Mouse (Mus musculus) lung, postnatal 0 days (tissue): ENCODE data around the gene Gm10577. TPM values are rescaled to one million over a fixed set of nuclear protein-coding genes. Genes with fewer than 3 reads are reported as not detected.
A peak's percentile ranks its signal among the peaks of the same experiment; 100 is the strongest.

Experiments
- ATAC-seq: fragments of 200-750 bp; cut with Nextera tagmentation; 2 replicates; pipeline ENCODE4 v1.8.0; 2017; ENCODE audit warnings: moderate library complexity
- DNase-seq: peaks from one replicate; pipeline ENCODE4 v3.0.0-alpha.2; 2016; ENCODE audit warnings: low spot score
- H3K27ac ChIP-seq: fragments of 300-500 bp; sonication (generic); 2 replicates; pipeline ENCODE4 v1.5.1; 2014; ENCODE audit warnings: antibody characterized with exemption, mild to moderate bottlenecking, low read length, mixed read lengths
- H3K27me3 ChIP-seq: fragments of 300-500 bp; sonication (generic); replicated peaks from 2 replicates; pipeline ENCODE4 v1.6.1; 2014; ENCODE audit warnings: low read length, mixed read lengths; ENCODE audit not compliant: insufficient read depth
- H3K36me3 ChIP-seq: fragments of 300-500 bp; sonication (generic); 2 replicates; pipeline ENCODE4 v1.6.1; 2014; ENCODE audit warnings: low read length, mixed read lengths; ENCODE audit not compliant: insufficient read depth
- H3K4me1 ChIP-seq: fragments of 300-500 bp; sonication (generic); 2 replicates; pipeline ENCODE4 v1.6.1; 2014; ENCODE audit warnings: antibody characterized with exemption, low read depth, low read length, mixed read lengths; ENCODE audit not compliant: insufficient read depth
- H3K4me2 ChIP-seq: fragments of 300-500 bp; sonication (generic); replicated peaks from 2 replicates; pipeline ENCODE4 v1.6.1; 2014; ENCODE audit warnings: low read depth, mild to moderate bottlenecking, low read length, moderate library complexity, mixed read lengths
- H3K4me3 ChIP-seq: fragments of 300-500 bp; sonication (generic); 2 replicates; pipeline ENCODE4 v1.5.1; 2014; ENCODE audit warnings: low read depth, low read length
- H3K9ac ChIP-seq: fragments of 300-500 bp; sonication (generic); replicated peaks from 2 replicates; pipeline ENCODE4 v1.6.1; 2014; ENCODE audit warnings: low read depth, mild to moderate bottlenecking
- H3K9me3 ChIP-seq: fragments of 300-500 bp; sonication (generic); 2 replicates; pipeline ENCODE4 v1.6.1; 2016; ENCODE audit warnings: low read length, mixed read lengths
- CTCF ChIP-seq: IDR thresholded peaks from 2 replicates; pipeline ENCODE4 v1.5.1; 2016; ENCODE audit warnings: antibody characterized with exemption, mild to moderate bottlenecking
- EP300 ChIP-seq: IDR thresholded peaks from 2 replicates; pipeline ENCODE4 v1.6.1; 2016; ENCODE audit warnings: antibody characterized with exemption, mild to moderate bottlenecking, control low read depth
- WGBS: fragments of 180-500 bp; shearing (Covaris S2); extraction: QIAGEN DNeasy Blood & Tissue Kit; methylation state at CpG from one replicate; pipeline ENCODE4 v1.1.7; 2014; 5-methylcytosine and 5-hydroxymethylcytosine counted together
- polyA plus RNA-seq: library from polyadenylated mRNA; unstranded; fragments of >200 nt; fragmentation: Nextera tagmentation; extraction: Ambion mirVana; gene quantifications from 2 replicates; pipeline ENCODE4 v1.2.1, GENCODE M21; 2015

Gene Gm10577
- polyA plus RNA-seq, 1 experiment from 2014 or later = not detected

- peaks cover 4% of the 10 kb centered on the region; the same call in 1 of the 2 replicates for H3K36me3 ChIP-seq
- H3K4me3 ChIP-seq = no peak overlapping the region
- no peaks in the 10 kb centered on the region for H3K9me3 ChIP-seq
- no peak for ATAC-seq
- no peak for DNase-seq
- WGBS = 92% methylated on average over 3 of the region's 3 CpGs
- no peaks in the 10 kb centered on the region for H3K27me3 ChIP-seq
- H3K9ac ChIP-seq = no peak overlapping the region
- H3K4me1 ChIP-seq = no peaks in the 10 kb centered on the region
- no peak for TF ChIP-seq EP300
- no peak for TF ChIP-seq CTCF
- H3K27ac ChIP-seq = no peak overlapping the region
- no peak overlapping the region for H3K4me2 ChIP-seq
These were observed 19.9 kb downstream of the Gm10577 start for GRCm38 (mm10) chr4:101000622-101001021.

DNA sequence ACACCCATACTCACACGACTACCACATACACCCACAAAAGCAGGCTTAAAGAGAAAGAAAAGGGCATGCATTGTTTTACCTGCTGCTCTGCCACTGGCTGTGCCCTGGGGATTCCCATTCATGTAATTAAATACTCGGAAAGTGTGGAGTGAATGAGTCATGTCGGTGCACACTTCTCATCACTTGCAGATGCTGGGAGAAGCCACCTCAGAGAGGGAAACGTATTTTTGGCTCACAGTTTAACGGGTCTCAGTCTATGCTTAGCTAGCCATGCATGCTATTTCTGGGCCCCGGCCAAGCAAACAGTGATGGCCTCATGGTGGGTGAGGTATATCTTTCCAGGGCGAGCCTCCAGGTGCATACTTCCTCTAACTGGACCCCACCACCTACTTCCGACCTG lies 21.6 kb downstream of the Gm10577 start:
- Histone ChIP-seq H3K9ac (no peak overlapping the region), H3K9me3 (no peaks in the 10 kb centered on the region), H3K27me3 (no peaks in the 10 kb centered on the region), H3K36me3 (peaks cover 4% of the 10 kb centered on the region; the same call in 1 of the 2 replicates), H3K4me3 (no peak overlapping the region), H3K27ac (no peak overlapping the region), H3K4me1 (no peaks in the 10 kb centered on the region), H3K4me2 (no peak overlapping the region)
- 90% methylated on average over 8 of the region's 8 CpGs for WGBS
- TF ChIP-seq EP300 = no peak
- no peak for TF ChIP-seq CTCF
- no peak for ATAC-seq
- no peak for DNase-seq

GRCm38 (mm10) chr4:100998145-100998544 lies 22.4 kb downstream of the Gm10577 start:
- Histone ChIP-seq H3K4me1 (no peaks in the 10 kb centered on the region), H3K27me3 (no peaks in the 10 kb centered on the region), H3K4me3 (no peak overlapping the region), H3K9me3 (no peaks in the 10 kb centered on the region), H3K27ac (no peak overlapping the region), H3K9ac (no peak overlapping the region), H3K36me3 (peaks cover 4% of the 10 kb centered on the region; the same call in 1 of the 2 replicates), H3K4me2 (no peak overlapping the region)
- TF ChIP-seq EP300 (no peak), CTCF (peak; percentile 93)
- DNase-seq (peak; percentile 91), ATAC-seq (peak; percentile 57; the same call in 1 of the 2 replicates)
- WGBS = 13% methylated on average over 2 of the region's 2 CpGs

- Histone ChIP-seq H3K9me3 (no peaks in the 10 kb centered on the region), H3K4me3 (no peak overlapping the region), H3K9ac (no peak overlapping the region), H3K4me2 (no peak overlapping the region), H3K36me3 (peaks cover 4% of the 10 kb centered on the region; the same call in 1 of the 2 replicates), H3K4me1 (no peaks in the 10 kb centered on the region), H3K27me3 (no peaks in the 10 kb centered on the region), H3K27ac (no peak overlapping the region)
- DNase-seq (no peak), ATAC-seq (no peak)
- TF ChIP-seq CTCF (no peak), EP300 (no peak)
- WGBS = 80% methylated on average over 4 of the region's 4 CpGs
These were observed 24.3 kb downstream of the Gm10577 start for GRCm38 (mm10) chr4:100996060-100996651.

GRCm38 (mm10) chr4:100995617-100996016 lies 24.9 kb downstream of the Gm10577 start:
- no peak overlapping the region for H3K4me2 ChIP-seq
- H3K9me3 ChIP-seq = no peaks in the 10 kb centered on the region
- DNase-seq (no peak), ATAC-seq (no peak)
- H3K36me3 ChIP-seq = peaks cover 4% of the 10 kb centered on the region; the same call in 1 of the 2 replicates
- TF ChIP-seq EP300 = no peak
- no peak for TF ChIP-seq CTCF
- H3K27ac ChIP-seq = no peak overlapping the region
- no peaks in the 10 kb centered on the region for H3K4me1 ChIP-seq
- WGBS = 84% methylated on average over 5 of the region's 5 CpGs
- H3K27me3 ChIP-seq = no peaks in the 10 kb centered on the region
- no peak overlapping the region for H3K9ac ChIP-seq
- no peak overlapping the region for H3K4me3 ChIP-seq

DNA sequence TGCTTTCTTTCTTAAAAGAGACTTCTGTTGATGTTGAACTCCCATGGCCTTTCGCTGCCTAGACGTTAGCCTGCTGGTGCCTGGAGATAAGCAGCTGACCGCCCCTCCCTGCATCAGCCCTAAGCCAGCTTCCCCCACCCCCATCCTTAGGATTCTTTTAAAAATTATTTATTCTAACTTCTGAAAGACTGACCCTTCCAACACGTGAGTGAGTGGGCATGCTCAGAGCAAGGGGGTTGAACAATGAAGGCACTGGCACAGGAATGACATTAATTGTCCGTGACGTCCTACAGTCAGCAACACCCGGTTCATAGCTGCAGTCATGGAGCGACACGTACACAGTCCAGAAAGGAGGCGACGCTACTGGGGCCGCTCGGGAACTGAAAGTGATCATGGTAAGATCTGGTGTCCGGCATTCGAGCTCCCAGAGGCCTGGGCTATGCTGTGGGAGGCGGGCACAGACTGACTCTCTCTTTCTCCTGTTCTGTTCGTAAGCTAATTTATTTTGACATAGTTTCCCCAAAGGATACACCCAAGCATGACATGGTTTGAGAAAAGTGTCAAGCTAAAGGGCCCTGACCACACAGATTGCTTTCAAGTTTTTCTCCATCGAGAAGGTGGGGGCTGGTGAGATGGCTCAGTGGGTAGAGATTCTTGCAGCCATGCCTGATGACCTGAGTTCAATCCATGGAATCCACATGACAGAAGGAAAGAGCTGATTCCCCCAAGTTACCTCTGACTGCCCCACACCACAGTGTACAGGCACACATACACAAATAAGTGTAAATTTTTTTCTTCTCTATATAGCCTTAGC lies 25.8 kb downstream of the Gm10577 start:
- Histone ChIP-seq H3K4me3 (no peak overlapping the region), H3K9me3 (no peaks in the 10 kb centered on the region), H3K4me2 (0 out of 2 replicates have a peak overlapping the region, but pooled peaks have one; percentile 8), H3K36me3 (peaks cover 4% of the 10 kb centered on the region; the same call in 1 of the 2 replicates), H3K27me3 (no peaks in the 10 kb centered on the region), H3K9ac (no peak overlapping the region), H3K4me1 (no peaks in the 10 kb centered on the region), H3K27ac (no peak overlapping the region)
- DNase-seq = peak; percentile 32
- 54% methylated on average over 18 of the region's 18 CpGs for WGBS
- ATAC-seq = peak; percentile 69
- no peak for TF ChIP-seq CTCF
- no peak for TF ChIP-seq EP300
